Mouse (Mus musculus) thymus, adult 2 months (tissue): ENCODE results near the gene Mybph. TPM values are rescaled to one million over a fixed set of nuclear protein-coding genes. Genes with fewer than 3 reads are reported as not detected.

Source experiments
- DNase-seq: peaks from one replicate; pipeline ENCODE4 v3.0.0; 2021
- H3K27ac ChIP-seq: fragments of 200-500 bp; 2 replicates; pipeline ENCODE4 v1.5.1; 2012; ENCODE audit warnings: low read length, control low read depth; ENCODE audit not compliant: control insufficient read depth, insufficient read depth
- H3K27me3 ChIP-seq: fragments of 200-500 bp; 2 replicates; pipeline ENCODE4 v1.6.1; 2012; ENCODE audit warnings: mild to moderate bottlenecking, low read length, moderate library complexity, mixed read lengths; ENCODE audit not compliant: control insufficient read depth, insufficient read depth
- H3K36me3 ChIP-seq: fragments of 200-500 bp; 2 replicates; pipeline ENCODE4 v1.6.1; 2012; ENCODE audit warnings: mild to moderate bottlenecking, low read length, moderate library complexity; ENCODE audit not compliant: control insufficient read depth, insufficient read depth
- H3K4me1 ChIP-seq: fragments of 200-500 bp; replicated peaks from 2 replicates; pipeline ENCODE4 v1.6.1; 2012; ENCODE audit warnings: low read length; ENCODE audit not compliant: control insufficient read depth, insufficient read depth
- H3K4me3 ChIP-seq: fragments of 200-500 bp; 2 replicates; pipeline ENCODE4 v1.5.1; 2012; ENCODE audit warnings: mild to moderate bottlenecking, low read length, control low read depth, moderate library complexity; ENCODE audit not compliant: control insufficient read depth, insufficient read depth
- CTCF ChIP-seq: fragments of 200-500 bp; IDR thresholded peaks from 2 replicates; pipeline ENCODE4 v1.5.1; 2012; ENCODE audit warnings: mild to moderate bottlenecking, control low read depth, low read length, moderate library complexity, borderline replicate concordance; ENCODE audit not compliant: control insufficient read depth, poor library complexity, insufficient read depth; ENCODE audit errors: extremely low read depth
- POLR2A ChIP-seq: fragments of 200-500 bp; IDR thresholded peaks from 2 replicates; pipeline ENCODE4 v1.6.1; 2012; ENCODE audit warnings: mild to moderate bottlenecking, low read length, control low read depth, moderate library complexity; ENCODE audit not compliant: control insufficient read depth, poor library complexity, insufficient read depth; ENCODE audit errors: extremely low read depth
- WGBS: fragments of 180-500 bp; shearing (Covaris S2); methylation state at CpG from one replicate; pipeline ENCODE4 v1.1.7; 2018; 5-methylcytosine and 5-hydroxymethylcytosine counted together
- polyA plus RNA-seq: library from polyadenylated mRNA; depleted of rRNA; stranded (reverse); fragments of >200 nt; gene quantifications from 2 replicates; pipeline ENCODE4 v1.2.3, GENCODE M21; 2012

The Mybph gene
- polyA plus RNA-seq, 1 experiment, result 0.35 TPM

DNA sequence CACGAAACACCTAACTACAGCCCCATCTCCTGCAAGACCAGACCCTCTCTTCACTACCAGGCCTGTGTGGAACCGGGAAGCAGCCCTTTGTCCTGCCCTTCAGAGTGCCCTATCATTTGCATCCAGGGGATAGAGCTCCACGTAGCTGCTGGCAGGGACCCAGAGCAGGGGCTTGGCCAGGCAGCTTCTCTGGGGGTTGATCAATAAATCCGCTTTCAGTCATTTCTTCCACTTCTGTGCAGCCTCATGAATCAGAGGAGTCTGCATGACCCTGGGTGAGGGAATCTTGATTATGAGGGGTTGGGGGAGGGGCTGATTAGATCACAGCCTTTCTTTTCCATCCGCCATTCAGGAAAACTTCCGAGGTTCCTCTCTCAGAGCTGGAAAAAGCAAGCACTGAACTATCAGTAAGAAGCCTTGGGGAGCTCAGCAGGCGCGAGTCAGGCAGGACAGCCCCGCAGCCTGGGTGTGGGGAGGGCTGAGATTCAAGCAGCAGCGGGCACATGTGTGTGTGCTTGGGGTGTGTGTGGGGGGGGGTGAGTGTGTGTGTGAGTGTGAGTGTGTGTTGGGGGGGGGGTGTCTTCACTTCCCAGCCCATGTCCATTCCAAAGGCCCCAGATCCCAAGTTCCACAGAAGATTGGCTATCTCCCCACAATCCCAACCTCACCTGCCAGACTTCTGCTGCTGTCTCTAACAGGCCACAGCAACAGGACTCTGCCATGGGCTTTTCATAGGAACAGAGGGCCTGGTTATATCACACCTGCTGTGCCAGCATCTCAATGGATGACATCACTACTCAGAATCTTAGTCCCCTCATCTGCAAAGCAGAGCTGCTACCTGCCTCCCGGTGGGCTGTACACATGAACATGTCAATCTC lies 22.7 kb downstream of the Mybph start:
- H3K27me3 ChIP-seq, result no peaks in the 10 kb centered on the region
- H3K36me3 ChIP-seq, result no peaks in the 10 kb centered on the region
- no peaks in the 10 kb centered on the region for H3K4me1 ChIP-seq
- 84% methylated on average over 11 of the region's 11 CpGs for WGBS
- no peak overlapping the region for H3K4me3 ChIP-seq
- TF ChIP-seq POLR2A (no peak), CTCF (no peak)
- DNase-seq, result no peak
- no peak overlapping the region for H3K27ac ChIP-seq

DNA sequence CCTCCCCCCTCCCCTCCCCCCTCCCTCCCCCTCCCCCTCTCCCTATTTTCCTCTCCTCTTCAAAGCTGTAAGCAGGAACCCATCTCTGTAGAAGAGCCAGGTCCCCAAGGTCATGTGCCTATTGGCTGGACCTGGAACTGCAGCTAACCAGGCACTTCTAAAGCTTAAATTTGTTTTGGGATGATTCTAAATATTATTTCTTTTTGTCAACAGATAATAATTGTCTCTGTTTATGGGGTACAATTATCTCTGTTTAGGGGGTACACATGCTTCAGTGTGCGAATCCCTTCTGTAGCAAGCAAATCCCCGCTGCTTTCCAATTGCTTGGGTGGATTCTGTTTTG lies 23.4 kb downstream of the Mybph start:
- TF ChIP-seq CTCF, result no peak
- TF ChIP-seq POLR2A, result no peak
- WGBS, result 96% methylated on average over 2 of the region's 2 CpGs
- Histone ChIP-seq H3K4me1 (no peaks in the 10 kb centered on the region), H3K27me3 (no peaks in the 10 kb centered on the region), H3K36me3 (no peaks in the 10 kb centered on the region), H3K27ac (no peak overlapping the region), H3K4me3 (no peak overlapping the region)
- DNase-seq, result no peak

DNA sequence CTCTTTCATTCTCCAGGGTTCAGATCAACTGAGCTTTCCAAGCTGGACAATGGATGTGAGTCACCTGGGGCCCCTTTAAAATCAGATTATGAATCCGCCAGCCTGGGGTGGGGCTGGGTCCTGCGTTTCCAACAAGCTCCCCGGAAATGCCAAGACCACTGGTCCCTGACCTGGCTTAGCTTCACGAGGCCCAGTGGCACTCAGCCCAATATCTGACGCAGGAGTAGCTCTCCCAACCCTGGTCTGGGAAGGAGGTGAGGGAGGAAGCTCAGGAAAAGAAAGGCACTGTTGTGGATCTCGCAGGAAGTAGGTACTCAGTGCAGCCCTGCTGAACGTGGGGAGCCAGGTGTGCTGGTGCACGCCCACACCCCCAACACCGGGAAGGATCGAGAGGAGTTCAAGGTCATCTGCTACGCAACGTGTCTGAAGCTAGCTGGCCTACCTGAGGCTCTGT lies 23.8 kb downstream of the Mybph start:
- no peaks in the 10 kb centered on the region for H3K4me1 ChIP-seq
- no peak overlapping the region for H3K27ac ChIP-seq
- 79% methylated on average over 12 of the region's 12 CpGs for WGBS
- H3K36me3 ChIP-seq, result no peaks in the 10 kb centered on the region
- TF ChIP-seq CTCF, result no peak
- TF ChIP-seq POLR2A, result no peak
- no peak overlapping the region for H3K4me3 ChIP-seq
- DNase-seq, result no peak
- H3K27me3 ChIP-seq, result no peaks in the 10 kb centered on the region

DNA sequence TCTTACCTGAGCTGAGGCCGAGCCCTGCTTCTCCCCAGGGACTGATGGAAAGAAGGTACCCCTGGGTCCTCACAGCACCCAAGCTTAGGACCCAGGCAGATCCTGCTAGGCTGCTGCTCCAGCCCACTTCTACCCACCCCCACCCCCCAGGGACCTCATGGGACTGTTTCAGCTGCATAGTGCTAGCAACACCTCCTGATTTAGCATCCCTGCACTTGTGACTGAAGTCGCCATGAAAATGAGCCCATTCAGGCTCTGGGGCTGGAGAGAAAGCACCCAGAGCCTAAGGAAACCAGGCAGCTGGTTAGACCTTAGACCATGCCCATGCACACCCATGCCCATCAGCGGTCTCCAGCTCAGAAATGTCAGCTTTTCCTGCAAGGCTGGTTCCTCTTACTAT lies 24.7 kb downstream of the Mybph start:
- no peak for DNase-seq
- WGBS, result 89% methylated on average over 3 of the region's 3 CpGs

DNA sequence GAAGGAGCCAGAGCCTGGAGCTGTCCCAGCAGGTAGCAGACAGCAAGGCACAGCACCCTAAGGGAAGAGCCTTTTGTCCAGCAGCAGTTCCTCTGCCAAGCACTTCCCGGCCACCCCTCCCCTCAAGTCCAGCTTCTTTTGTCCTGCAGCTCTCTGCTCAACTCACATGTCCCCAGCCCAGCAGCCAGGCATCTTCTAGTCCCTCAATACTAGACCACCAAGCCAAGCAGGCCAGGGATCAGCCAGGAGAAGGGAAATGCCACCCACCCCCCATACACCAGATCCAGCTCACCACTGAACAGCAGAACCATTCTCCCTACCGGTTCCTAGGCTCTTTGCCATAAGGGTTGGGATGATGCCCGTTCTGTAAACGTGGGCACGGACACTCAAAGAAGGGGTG lies 26.4 kb downstream of the Mybph start:
- H3K27ac ChIP-seq, result no peak overlapping the region
- no peaks in the 10 kb centered on the region for H3K4me1 ChIP-seq
- no peaks in the 10 kb centered on the region for H3K36me3 ChIP-seq
- H3K4me3 ChIP-seq, result no peak overlapping the region
- H3K27me3 ChIP-seq, result no peaks in the 10 kb centered on the region
- TF ChIP-seq POLR2A (no peak), CTCF (no peak)
- 96% methylated on average over 5 of the region's 5 CpGs for WGBS
- no peak for DNase-seq

More for the DNA sequence above, 24.7 kb downstream of the Mybph start:
- H3K4me3 ChIP-seq, result no peak overlapping the region
- no peaks in the 10 kb centered on the region for H3K27me3 ChIP-seq
- H3K4me1 ChIP-seq, result no peaks in the 10 kb centered on the region
- no peak for TF ChIP-seq POLR2A
- no peak for TF ChIP-seq CTCF
- H3K36me3 ChIP-seq, result no peaks in the 10 kb centered on the region
- no peak overlapping the region for H3K27ac ChIP-seq

DNA sequence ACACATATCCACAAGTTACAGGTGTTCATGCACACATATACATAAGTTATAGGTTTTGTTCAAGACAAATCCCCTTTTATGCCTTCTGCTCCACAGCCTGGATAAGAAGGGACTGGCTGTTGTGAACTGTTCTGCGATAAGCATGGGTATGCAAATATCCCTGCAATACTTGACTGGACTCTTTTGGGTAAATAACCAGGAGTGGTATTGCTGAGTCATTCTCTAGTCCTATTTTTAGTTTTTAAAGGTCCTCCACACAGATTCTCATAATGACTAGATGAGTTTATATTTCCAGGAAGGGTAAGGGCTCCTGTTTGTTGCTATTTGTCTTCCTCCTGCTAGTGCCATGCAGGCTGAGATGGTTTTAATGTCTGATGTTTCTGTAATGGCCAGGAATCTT lies 27.9 kb downstream of the Mybph start:
- no peaks in the 10 kb centered on the region for H3K27me3 ChIP-seq
- TF ChIP-seq POLR2A (no peak), CTCF (no peak)
- no peaks in the 10 kb centered on the region for H3K36me3 ChIP-seq
- no peak overlapping the region for H3K27ac ChIP-seq
- WGBS, result 60% methylated on average over 1 of the region's 1 CpGs
- H3K4me3 ChIP-seq, result no peak overlapping the region
- no peak for DNase-seq
- H3K4me1 ChIP-seq, result no peaks in the 10 kb centered on the region
